Mouse (Mus musculus) heart, embryonic 10.5 days (tissue): ENCODE measurements at regions not wholly inside any gene's neighbourhood (a gene's known extent, or its start where the extent isn't known, plus 50 kb on each side); places are given as distances from the start of the nearest gene placed in this dataset.

Experiments
- DNase-seq: peaks from one replicate; pipeline ENCODE4 v3.0.0-alpha.2; 2017; ENCODE audit warnings: low spot score
- H3K27ac ChIP-seq: fragments of 300-500 bp; sonication (generic); 2 replicates; pipeline ENCODE4 v1.5.1; 2016; ENCODE audit warnings: mild to moderate bottlenecking
- H3K27me3 ChIP-seq: fragments of 300-500 bp; sonication (generic); 2 replicates; pipeline ENCODE4 v1.6.1; 2016; ENCODE audit warnings: mild to moderate bottlenecking; ENCODE audit not compliant: poor library complexity, insufficient read depth, severe bottlenecking
- H3K36me3 ChIP-seq: fragments of 300-500 bp; sonication (generic); 2 replicates; pipeline ENCODE4 v1.6.1; 2016; ENCODE audit warnings: mild to moderate bottlenecking, moderate library complexity
- H3K4me1 ChIP-seq: fragments of 300-500 bp; sonication (generic); 2 replicates; pipeline ENCODE4 v1.6.1; 2016; ENCODE audit warnings: mild to moderate bottlenecking
- H3K4me3 ChIP-seq: fragments of 300-500 bp; sonication (generic); 2 replicates; pipeline ENCODE4 v1.5.1; 2016; ENCODE audit warnings: mild to moderate bottlenecking, moderate library complexity
- H3K9me3 ChIP-seq: fragments of 300-500 bp; sonication (generic); 2 replicates; pipeline ENCODE4 v1.6.1; 2016; ENCODE audit warnings: mild to moderate bottlenecking, moderate library complexity
- WGBS: fragments of 180-500 bp; shearing (Covaris S2); methylation state at CpG from one replicate; pipeline ENCODE4 v1.1.7; 2016; 5-methylcytosine and 5-hydroxymethylcytosine counted together

- no peaks in the 10 kb centered on the region for H3K9me3 ChIP-seq
- no peak overlapping the region for H3K4me3 ChIP-seq
- H3K4me1 ChIP-seq: no peaks in the 10 kb centered on the region
- no peaks in the 10 kb centered on the region for H3K36me3 ChIP-seq
- no peak for DNase-seq
- H3K27ac ChIP-seq: no peak overlapping the region
- no peaks in the 10 kb centered on the region for H3K27me3 ChIP-seq
- 73% methylated on average over 13 of the region's 13 CpGs for WGBS
Observed at GRCm38 (mm10) chr2:48538668-48539341, 275.1 kb upstream of the Acvr2a start.

DNA sequence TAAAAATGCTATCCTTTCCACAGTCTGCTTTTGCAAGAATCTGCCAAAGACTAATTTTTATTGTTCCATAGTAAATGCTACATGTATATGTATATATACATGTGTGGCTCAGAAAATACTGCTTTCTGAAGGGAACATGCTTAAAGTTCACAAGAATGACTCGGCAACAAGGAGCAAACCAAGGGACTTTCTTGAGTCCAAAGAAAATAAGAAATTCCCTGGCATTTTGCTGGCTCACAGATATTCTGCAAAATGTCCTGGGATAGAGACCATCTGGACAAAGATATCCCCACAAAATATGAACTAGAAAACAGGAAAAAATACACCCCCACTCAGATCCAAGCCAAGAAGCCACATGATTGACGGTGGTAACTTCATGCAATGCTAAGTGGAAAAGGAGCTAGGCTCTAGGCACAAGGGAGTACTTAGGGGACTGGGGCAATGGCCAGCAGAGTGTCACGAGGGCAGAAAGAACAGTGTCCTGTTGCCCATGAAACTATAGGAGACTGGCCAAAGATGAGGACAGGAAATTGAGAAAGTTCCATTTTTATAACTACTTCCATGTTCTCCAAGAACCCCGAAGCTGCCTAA lies 274.3 kb upstream of the Acvr2a start:
- no peaks in the 10 kb centered on the region for H3K4me1 ChIP-seq
- no peaks in the 10 kb centered on the region for H3K27me3 ChIP-seq
- no peak overlapping the region for H3K27ac ChIP-seq
- H3K4me3 ChIP-seq: no peak overlapping the region
- DNase-seq: no peak
- no peaks in the 10 kb centered on the region for H3K9me3 ChIP-seq
- no peaks in the 10 kb centered on the region for H3K36me3 ChIP-seq
- 73% methylated on average over 4 of the region's 4 CpGs for WGBS

- DNase-seq: no peak
- no peaks in the 10 kb centered on the region for H3K9me3 ChIP-seq
- no peak overlapping the region for H3K4me3 ChIP-seq
- WGBS: 90% methylated on average over 4 of the region's 4 CpGs
- no peaks in the 10 kb centered on the region for H3K4me1 ChIP-seq
- no peaks in the 10 kb centered on the region for H3K36me3 ChIP-seq
- H3K27me3 ChIP-seq: no peaks in the 10 kb centered on the region
- no peak overlapping the region for H3K27ac ChIP-seq
Observed at GRCm38 (mm10) chr2:48544377-48544776, 269.5 kb upstream of the Acvr2a start.

DNA sequence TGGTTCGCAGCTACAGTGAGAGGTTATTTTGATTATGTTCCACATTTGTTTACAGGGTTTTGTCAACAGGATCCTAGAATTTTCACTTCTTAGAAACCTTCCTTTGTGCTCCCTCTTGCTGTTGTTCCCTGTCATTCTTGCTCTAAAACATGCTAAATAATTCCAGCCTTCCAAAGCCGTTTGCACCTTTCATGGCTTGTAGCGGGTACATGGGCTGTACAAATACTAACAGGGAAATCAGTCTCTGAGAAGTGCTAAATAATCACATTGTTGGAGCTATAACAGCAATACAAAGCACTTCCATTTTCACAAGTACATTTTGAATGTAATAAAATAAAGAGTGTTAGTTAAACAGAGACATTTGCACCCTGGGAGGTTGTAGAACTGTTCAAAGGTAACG lies 268.8 kb upstream of the Acvr2a start:
- H3K27me3 ChIP-seq: no peaks in the 10 kb centered on the region
- DNase-seq: no peak
- no peak overlapping the region for H3K4me3 ChIP-seq
- 89% methylated on average over 4 of the region's 4 CpGs for WGBS
- H3K36me3 ChIP-seq: no peaks in the 10 kb centered on the region
- no peak overlapping the region for H3K27ac ChIP-seq
- H3K4me1 ChIP-seq: no peaks in the 10 kb centered on the region
- no peaks in the 10 kb centered on the region for H3K9me3 ChIP-seq

DNA sequence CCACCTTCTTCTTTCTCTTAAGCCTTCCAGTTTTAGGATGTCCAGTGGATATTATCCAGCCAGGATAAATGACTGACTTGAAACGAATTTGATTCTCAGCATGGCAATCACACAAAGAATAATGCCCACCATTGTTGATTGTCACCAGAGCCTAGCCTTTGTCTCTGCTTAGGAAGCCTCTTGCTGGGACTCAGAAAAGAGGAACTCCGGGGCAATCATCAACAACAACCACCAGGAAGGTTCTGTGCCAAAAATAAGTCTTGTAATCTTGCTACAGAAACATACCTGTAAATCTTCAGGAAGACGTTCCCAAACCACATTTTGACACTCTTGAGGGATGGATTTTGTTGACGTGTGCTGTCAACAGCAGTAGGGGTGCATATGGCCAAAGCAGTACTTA lies 268.2 kb upstream of the Acvr2a start:
- no peak for DNase-seq
- WGBS: 62% methylated on average over 4 of the region's 4 CpGs
- Histone ChIP-seq H3K36me3 (no peaks in the 10 kb centered on the region), H3K4me1 (no peaks in the 10 kb centered on the region), H3K27me3 (no peaks in the 10 kb centered on the region), H3K4me3 (no peak overlapping the region), H3K9me3 (no peaks in the 10 kb centered on the region), H3K27ac (no peak overlapping the region)

DNA sequence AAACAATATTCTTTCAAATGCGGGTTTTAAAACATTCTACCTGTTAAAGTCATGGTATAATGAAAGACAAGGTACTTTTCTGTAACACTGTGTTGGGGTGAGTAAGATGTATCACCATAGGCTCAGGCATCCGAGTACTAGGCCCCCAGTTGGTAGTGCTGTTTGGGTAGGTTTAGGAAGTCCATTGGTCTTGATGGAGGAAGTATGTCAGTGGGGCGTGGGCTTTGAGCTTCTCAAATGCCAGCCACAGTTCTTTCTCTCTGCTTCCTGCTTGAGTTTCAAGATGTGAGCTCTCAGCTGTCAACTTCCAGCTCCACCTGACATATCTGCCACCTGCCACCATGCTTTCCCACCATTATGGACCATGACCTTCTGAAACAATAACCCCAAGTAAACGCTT lies 267.7 kb upstream of the Acvr2a start:
- no peaks in the 10 kb centered on the region for H3K9me3 ChIP-seq
- H3K27ac ChIP-seq: no peak overlapping the region
- DNase-seq: no peak
- no peaks in the 10 kb centered on the region for H3K27me3 ChIP-seq
- no peak overlapping the region for H3K4me3 ChIP-seq
- WGBS: 83% methylated on average over 4 of the region's 4 CpGs
- H3K36me3 ChIP-seq: no peaks in the 10 kb centered on the region
- no peaks in the 10 kb centered on the region for H3K4me1 ChIP-seq

GRCm38 (mm10) chr2:48556600-48556999 lies 257.3 kb upstream of the Acvr2a start:
- DNase-seq: no peak
- Histone ChIP-seq H3K9me3 (no peaks in the 10 kb centered on the region), H3K27ac (no peak overlapping the region), H3K4me3 (no peak overlapping the region), H3K27me3 (no peaks in the 10 kb centered on the region), H3K36me3 (no peaks in the 10 kb centered on the region), H3K4me1 (no peaks in the 10 kb centered on the region)
- WGBS: 67% methylated on average over 3 of the region's 3 CpGs

DNA sequence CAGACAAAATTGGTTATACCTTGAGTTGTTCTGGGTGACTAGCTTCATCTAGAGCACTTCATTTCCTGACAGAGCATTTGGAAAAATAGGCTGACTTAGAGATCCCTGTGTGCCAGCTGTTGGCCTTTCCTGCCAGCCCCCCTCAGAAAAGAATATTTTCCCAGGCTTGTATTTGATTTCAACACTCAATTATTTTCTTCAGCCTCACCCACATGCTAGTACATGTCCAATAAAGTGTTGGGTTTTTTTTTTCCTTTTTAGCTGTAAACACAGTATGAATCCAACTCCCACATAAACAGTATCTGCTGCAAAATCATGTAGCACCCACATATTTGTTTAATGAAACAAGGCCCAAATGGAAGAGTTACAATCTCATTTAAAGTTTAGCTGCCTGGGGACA lies 256.8 kb upstream of the Acvr2a start:
- H3K9me3 ChIP-seq: no peaks in the 10 kb centered on the region
- no peaks in the 10 kb centered on the region for H3K4me1 ChIP-seq
- no peak overlapping the region for H3K27ac ChIP-seq
- no peak overlapping the region for H3K4me3 ChIP-seq
- no peak for DNase-seq
- H3K27me3 ChIP-seq: no peaks in the 10 kb centered on the region
- no peaks in the 10 kb centered on the region for H3K36me3 ChIP-seq

DNA sequence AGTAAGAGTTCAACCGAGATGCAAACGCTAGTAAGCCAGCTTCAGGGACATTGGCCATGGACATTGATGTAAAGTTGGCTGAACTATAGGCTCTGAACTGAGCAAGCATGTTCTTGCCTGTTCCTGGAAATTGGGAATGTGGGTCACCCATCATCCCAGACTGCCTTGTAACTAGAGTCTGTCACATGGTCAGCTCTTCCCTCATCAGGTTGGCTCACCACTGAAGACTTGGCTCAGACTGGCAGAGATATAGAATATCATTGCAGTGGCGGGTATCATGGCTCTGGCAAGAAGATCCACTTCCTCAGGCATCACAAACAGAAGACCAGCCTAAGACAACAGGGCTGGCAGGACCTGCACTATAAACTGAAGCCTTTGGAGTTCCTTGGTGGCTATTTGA lies 255.3 kb upstream of the Acvr2a start:
- 88% methylated on average over 3 of the region's 3 CpGs for WGBS
- Histone ChIP-seq H3K27me3 (no peaks in the 10 kb centered on the region), H3K9me3 (no peaks in the 10 kb centered on the region), H3K27ac (no peak overlapping the region), H3K36me3 (no peaks in the 10 kb centered on the region), H3K4me1 (no peaks in the 10 kb centered on the region), H3K4me3 (no peak overlapping the region)
- no peak for DNase-seq

GRCm38 (mm10) chr2:48563636-48564035 lies 250.3 kb upstream of the Acvr2a start:
- Histone ChIP-seq H3K4me3 (no peak overlapping the region), H3K27me3 (no peaks in the 10 kb centered on the region), H3K4me1 (0 out of 2 replicates have a peak, but pooled peaks cover 2% of the 10 kb centered on the region), H3K36me3 (no peaks in the 10 kb centered on the region), H3K9me3 (no peaks in the 10 kb centered on the region), H3K27ac (no peak overlapping the region)
- 63% methylated on average over 3 of the region's 3 CpGs for WGBS
- DNase-seq: no peak

DNA sequence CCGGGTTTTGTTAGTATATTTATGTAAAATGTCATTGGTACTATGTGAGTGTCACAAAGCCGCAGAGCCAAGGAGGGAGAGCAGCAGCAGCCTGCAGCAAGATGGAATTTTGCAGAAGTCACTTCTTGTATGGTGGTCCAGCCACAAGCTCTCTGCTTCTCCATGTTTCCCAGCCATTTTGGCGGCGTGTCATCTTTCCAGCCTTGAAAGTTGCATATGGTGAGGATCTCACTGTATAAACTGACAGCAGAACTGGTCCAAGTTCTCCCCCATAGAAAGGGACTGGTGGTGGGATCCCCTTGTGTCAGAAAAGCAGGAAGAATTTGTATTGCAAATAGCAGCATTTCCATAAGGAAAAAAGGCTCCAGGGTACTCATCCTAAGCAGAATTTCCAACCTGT lies 249.7 kb upstream of the Acvr2a start:
- H3K9me3 ChIP-seq: no peaks in the 10 kb centered on the region
- no peaks in the 10 kb centered on the region for H3K36me3 ChIP-seq
- DNase-seq: no peak
- 81% methylated on average over 4 of the region's 4 CpGs for WGBS
- no peaks in the 10 kb centered on the region for H3K27me3 ChIP-seq
- H3K27ac ChIP-seq: no peak overlapping the region
- no peak overlapping the region for H3K4me3 ChIP-seq
- H3K4me1 ChIP-seq: 0 out of 2 replicates have a peak, but pooled peaks cover 4% of the 10 kb centered on the region

DNA sequence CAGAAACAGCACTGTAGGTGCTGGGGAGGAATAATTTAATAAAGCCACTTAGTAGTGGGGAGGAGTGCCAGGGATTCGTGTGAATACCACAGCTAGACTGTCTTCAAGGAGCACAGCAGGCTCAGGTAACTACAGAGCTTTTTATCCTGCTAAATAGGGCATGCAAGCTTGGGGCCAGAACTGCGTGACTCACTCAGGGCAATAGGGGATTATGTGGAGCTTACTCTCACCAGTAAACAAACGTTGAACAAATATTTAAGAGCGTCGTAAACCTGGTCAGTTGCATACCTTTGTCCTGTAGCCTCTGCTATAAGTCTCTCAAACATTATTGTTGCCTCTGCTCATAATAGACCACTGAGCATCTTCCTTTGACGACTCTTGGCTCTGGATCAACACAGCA lies 246.0 kb upstream of the Acvr2a start:
- H3K9me3 ChIP-seq: no peaks in the 10 kb centered on the region
- whole genome bisulfite sequencing: 70% methylated on average over 6 of the region's 6 CpGs

GRCm38 (mm10) chr2:48586162-48586830 lies 227.6 kb upstream of the Acvr2a start:
- DNase-seq: no peak
- 76% methylated on average over 7 of the region's 7 CpGs for whole genome bisulfite sequencing
- Histone ChIP-seq H3K9me3 (no peaks in the 10 kb centered on the region), H3K4me3 (no peak overlapping the region), H3K27ac (no peak overlapping the region), H3K36me3 (no peaks in the 10 kb centered on the region), H3K27me3 (no peaks in the 10 kb centered on the region), H3K4me1 (no peaks in the 10 kb centered on the region)

More for the DNA sequence above, 246.0 kb upstream of the Acvr2a start:
- Histone ChIP-seq H3K27ac (no peak overlapping the region), H3K36me3 (no peaks in the 10 kb centered on the region), H3K4me1 (0 out of 2 replicates have a peak, but pooled peaks cover 4% of the 10 kb centered on the region), H3K27me3 (no peaks in the 10 kb centered on the region), H3K4me3 (no peak overlapping the region)
- no peak for DNase-seq
